Mouse (Mus musculus) gastrocnemius, adult 2 months (tissue): ENCODE data around the gene Bhmt2. TPM values are rescaled to one million over a fixed set of nuclear protein-coding genes. Genes with fewer than 3 reads are reported as not detected.

ENCODE experiments used
- DNase-seq: peaks from one replicate; pipeline ENCODE4 v3.0.0; 2022
- H3K27ac ChIP-seq: fragments of 200-600 bp; 2 replicates; pipeline ENCODE4 v1.8.1; 2022; ENCODE audit warnings: mild to moderate bottlenecking
- H3K4me3 ChIP-seq: fragments of 200-600 bp; 2 replicates; pipeline ENCODE4 v1.8.1; 2022; ENCODE audit warnings: mild to moderate bottlenecking, moderate library complexity
- CTCF ChIP-seq: fragments of 200-600 bp; IDR thresholded peaks from 2 replicates; pipeline ENCODE4 v1.8.1; 2022; ENCODE audit warnings: antibody characterized with exemption, mild to moderate bottlenecking, moderate library complexity
- intact Hi-C: fragments of 180-260 bp; cut with DNase I; formaldehyde crosslinking; loops from one replicate; pipeline ENCODE4 v1.15.1; 2025
- total RNA-seq, 2 experiments: library from RNA; stranded (reverse); gene quantifications; 2 replicates each; pipeline ENCODE4 v1.2.3; 2021

Gene Bhmt2
- total RNA-seq, 2 experiments from 2014 or later = not detected

DNA sequence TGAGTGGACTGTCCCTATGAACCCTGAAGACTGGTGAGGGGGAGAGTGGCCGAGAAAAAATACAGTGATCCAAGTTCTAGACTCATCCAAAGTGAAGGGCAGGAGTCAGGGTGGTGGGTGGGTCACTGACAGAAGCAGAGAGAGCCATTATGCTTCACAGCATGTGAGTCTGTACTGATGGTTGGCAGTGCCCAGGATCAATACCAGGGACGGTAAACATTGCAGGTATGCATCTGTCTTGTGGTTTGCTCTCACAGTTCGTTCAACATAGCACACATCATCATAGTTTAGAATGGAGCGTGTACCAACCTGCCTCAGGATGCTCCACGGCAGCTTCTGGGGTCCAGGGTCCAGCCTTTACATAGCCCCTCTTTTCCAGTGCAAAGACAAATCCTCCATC, 41.2 kb downstream of the Bhmt2 start:
- DNase-seq = no peak
- no peak overlapping the region for H3K4me3 ChIP-seq
- intact Hi-C loops = no loop called here
- no peak for TF ChIP-seq CTCF
- no peak overlapping the region for H3K27ac ChIP-seq

DNA sequence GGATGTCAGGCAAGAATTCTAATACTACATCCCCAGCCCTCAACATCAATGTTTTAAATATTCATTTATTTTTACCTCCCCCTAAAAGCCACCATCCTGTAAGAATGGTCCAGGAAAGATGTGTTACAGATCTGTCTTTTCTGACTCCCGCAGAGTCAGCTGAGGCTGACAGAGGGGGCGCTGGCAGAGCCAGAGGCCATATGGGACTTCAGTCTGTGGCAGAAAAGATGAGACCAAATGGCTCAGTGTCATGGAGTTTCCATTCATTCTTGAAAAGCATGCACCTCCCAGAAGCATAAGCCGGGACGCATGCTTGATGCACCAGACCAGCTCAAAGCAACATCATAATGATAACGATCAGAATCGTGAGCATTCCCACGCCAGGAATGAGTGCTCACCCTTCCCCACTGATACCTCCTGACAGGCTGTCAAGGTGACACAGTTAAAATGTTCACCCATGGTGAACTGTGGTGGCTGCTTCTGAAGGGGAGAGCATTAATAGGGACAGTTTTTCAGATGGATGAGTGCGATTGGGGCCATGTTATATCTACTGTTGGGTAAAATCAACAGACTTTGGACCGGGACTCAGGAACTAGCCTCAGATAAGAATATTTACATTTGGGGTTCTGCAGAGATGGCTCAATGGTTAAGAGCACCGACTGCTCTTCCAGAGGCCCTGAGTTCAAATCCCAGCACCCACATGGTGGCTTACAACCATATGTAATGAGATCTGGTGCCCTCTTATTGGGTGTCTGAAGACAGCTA, 43.0 kb downstream of the Bhmt2 start:
- no peak for TF ChIP-seq CTCF
- Histone ChIP-seq H3K27ac (no peak overlapping the region), H3K4me3 (no peak overlapping the region)
- intact Hi-C loops = no loop called here
- no peak for DNase-seq

DNA sequence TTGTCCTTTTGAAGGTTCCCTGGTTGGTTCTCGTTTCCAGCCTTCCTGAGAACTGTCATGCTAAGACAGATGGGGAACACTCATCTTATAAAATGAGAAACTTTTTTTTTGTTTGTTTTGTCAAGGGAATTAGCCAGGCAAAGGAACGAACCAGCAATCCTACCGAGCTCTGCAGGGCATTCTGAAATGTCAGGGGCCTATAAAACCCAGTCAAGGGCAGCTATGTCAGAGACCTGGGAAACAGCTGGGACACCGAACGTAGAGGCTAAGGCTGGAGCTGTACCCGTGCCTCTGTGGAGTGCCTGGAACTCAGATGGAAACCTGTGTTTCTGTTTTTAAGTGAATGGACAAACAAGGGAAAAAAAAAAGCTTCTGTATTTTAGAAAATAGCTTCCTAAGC, 45.2 kb downstream of the Bhmt2 start:
- no peak overlapping the region for H3K4me3 ChIP-seq
- intact Hi-C loops = no loop called here
- no peak overlapping the region for H3K27ac ChIP-seq
- DNase-seq = no peak
- TF ChIP-seq CTCF = no peak

DNA sequence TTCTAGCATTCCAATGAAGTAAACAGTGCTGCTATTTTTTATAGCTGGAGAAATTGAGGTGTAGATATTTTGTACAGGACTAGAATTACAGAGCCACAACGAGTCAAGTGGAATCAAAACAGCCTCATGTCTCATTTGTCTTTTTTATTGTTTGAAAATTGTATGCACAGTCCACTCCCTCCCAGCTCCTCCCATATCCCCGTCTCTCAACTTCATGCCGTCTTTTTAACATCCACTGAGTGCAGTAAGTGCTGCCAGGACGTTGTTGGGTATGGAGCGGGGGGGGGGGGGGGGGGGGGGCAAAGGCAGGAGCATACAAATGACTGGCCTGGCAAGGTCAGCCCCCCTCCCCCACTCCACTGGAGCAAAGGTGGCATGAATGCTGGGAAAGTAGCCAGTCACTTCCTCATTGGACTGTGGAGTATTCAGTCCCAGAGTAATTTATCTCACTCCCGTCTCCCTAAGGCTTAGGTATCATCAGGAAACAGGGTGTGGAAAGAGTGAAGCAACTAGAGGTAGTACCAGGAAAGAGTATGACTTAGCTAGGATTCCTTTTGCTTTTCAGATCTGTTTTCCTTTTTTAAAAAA, 59.6 kb downstream of the Bhmt2 start:
- Histone ChIP-seq H3K4me3 (no peak overlapping the region), H3K27ac (no peak overlapping the region)
- intact Hi-C loops = loop anchor here (5.0 to 10.0 kb wide), 5 partner anchors 117 to 862 kb away; partner anchors contain the start of gene Jmy
- DNase-seq = no peak
- no peak for TF ChIP-seq CTCF

DNA sequence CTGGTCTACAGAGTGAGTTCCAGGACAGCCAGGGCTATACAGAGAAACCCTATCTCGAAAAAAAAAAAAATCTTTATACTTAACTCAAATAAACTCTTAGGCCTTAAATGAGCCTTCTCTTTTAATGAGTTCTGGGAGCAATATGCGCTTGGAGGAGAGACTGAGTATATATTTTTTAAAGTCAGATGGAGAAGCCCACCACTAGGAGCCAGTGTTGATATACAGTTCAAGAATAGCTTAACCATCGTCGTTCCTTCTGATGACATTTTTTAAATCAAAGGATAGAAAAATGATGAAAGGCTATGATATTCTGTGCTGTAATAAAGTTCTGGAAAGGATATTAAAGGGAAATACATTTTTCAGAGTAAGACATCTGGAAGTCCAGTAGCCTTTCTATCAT, 60.3 kb downstream of the Bhmt2 start:
- H3K4me3 ChIP-seq = no peak overlapping the region
- no peak for DNase-seq
- H3K27ac ChIP-seq = no peak overlapping the region
- TF ChIP-seq CTCF = no peak
- intact Hi-C loops = loop anchor here (5.0 to 10.0 kb wide), 5 partner anchors 116 to 861 kb away; partner anchors contain the start of gene Jmy

DNA sequence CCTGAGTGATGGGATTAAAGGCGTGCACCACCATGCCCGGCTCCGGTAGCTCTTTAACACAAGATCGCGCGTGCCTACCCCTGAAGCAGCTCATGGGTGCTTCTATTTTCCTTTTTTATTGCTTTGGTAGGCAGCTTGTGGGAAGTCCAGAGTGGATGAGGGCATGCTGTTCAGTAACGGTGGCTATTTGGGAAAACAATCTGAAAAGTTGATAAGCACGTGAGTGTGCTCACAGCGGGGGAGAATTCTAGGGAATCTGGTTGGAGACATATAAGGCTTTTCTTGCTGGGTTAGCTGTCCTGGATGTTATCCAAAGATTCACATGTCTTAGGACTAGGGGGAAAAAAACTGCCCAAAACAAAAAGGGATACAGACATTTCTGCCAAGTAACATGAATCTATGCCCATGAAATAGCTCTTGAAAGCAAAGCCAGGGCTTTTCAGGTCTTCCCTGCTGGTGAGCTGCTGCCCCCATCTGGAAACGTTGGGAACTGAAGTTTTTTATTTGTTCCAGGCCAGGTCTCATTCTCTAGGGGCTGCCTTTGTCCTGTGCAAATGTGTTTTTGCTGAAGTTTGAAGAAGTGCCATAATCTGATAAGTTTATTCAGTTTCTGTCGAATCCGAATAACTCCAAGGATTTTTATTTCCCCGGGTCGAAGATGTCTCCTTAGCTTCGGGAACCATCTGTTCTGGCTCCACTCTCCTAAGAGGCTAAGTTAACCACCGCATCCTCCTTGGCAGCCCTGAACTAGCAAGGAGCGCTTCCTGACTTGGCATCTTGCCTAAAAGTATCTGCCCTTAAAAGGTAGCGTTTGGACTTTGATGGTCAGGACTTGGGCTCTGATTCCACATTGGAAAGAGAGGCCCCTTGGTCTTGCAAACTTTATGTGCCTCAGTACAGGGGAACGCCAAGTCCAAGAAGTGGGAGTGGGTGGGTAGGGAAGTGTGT, 61.2 kb downstream of the Bhmt2 start:
- peak; percentile 95 for TF ChIP-seq CTCF
- peak overlapping the region; percentile 56 for H3K4me3 ChIP-seq
- peak overlapping the region; percentile 57; the same call in 1 of the 2 replicates for H3K27ac ChIP-seq
- intact Hi-C loops = loop anchor here (5.0 to 10.0 kb wide), 5 partner anchors 116 to 861 kb away; partner anchors contain the start of gene Jmy
- DNase-seq = peak; percentile 70

DNA sequence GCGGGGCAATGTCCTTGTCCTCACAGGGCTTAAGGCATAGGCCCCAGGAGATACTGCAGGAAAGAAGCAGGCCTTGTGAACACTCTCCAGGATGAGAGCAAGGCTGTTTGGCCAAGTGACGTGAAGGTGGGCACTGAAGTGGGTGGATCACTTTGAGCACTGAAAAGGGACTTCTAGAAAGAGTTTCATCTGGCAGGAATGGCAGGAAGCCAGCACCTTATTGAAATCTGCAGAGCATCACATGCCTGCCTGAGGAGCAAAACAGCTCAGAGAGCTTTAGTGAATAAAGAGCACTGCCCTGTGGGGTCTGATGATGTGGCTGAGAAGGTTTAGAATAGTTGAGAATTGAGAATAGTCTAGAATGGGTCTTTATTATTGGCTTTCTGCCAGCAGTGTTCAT, 65.6 kb downstream of the Bhmt2 start:
- DNase-seq = no peak
- intact Hi-C loops = no loop called here
- no peak overlapping the region for H3K4me3 ChIP-seq
- TF ChIP-seq CTCF = no peak
- H3K27ac ChIP-seq = no peak overlapping the region

DNA sequence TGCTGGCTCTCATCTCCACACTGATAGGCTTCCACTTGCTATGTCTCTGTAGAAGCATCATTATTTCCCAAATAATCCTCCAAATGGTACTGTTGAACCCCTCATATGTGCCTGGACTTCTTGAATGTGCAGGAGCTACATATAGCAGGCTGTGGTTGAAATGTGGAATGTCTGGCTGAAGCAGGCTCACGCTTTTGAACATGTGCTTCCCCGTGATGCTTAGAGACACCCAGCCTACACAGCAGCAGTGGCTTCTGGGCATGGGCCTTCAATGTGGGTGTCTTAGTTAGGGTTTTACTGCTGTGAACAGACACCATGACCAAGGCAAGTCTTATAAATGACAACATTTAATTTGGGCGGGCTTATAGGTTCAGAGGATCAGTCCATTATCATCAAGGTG, 66.4 kb downstream of the Bhmt2 start:
- no peak for TF ChIP-seq CTCF
- Histone ChIP-seq H3K4me3 (no peak overlapping the region), H3K27ac (no peak overlapping the region)
- DNase-seq = no peak
- intact Hi-C loops = no loop called here

DNA sequence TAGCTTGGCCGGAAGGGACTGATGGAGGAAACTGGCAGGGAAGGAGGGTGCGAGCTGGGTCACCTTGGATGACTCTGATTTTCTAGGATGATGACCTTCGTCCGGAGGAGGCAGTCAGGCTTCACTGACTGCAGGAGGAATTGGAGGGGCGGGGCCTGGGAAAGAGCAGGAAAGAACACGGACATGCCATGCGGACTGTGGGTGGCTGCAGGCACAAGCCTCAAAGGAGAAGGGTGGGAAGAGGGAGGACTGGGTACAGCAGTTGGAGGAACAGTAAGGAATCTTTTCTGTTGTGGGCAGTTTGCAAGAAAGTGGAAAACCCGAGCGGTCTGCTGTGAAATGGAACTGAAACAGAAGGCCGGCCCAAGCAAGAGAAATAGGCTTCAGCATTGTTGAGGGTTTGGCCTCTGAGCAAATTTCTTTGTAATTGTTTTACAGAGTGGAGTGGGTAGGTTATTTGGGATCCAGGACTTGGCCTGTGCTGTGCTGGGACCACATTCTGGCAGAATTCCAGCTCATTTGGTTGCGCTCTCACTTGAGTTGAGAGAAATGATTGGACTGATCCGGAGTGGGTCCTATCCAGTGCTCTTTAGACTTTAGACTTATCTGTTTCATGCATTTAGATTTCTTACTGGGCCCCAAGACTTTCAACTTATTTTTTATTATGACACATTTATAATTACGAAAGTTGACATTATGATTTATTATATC, 67.1 kb downstream of the Bhmt2 start:
- H3K4me3 ChIP-seq = no peak overlapping the region
- TF ChIP-seq CTCF = no peak
- H3K27ac ChIP-seq = no peak overlapping the region
- DNase-seq = no peak
- intact Hi-C loops = no loop called here

Other genes with a start within 250 kb of the Bhmt2 start
- 10 to 100 TPM; 32.8 to 33.8 TPM for gene Jmy, start 174.5 kb downstream of the Bhmt2 start, total RNA-seq
- gene Bhmt, start 36.3 kb downstream of the Bhmt2 start, total RNA-seq = not detected
- not detected for gene Dmgdh, start 131 bp upstream of the Bhmt2 start, total RNA-seq
- gene Arsb, start 97.3 kb upstream of the Bhmt2 start, total RNA-seq = 1 to 10 TPM; 2.4 to 3.3 TPM